Mouse (Mus musculus) kidney, adult 2 months (tissue): ENCODE measurements at regions not wholly inside any gene's neighbourhood (a gene's known extent, or its start where the extent isn't known, plus 50 kb on each side); places are given as distances from the start of the nearest gene placed in this dataset.
"Not testable (repeated sequence)": the region's sequence is repeated elsewhere in the genome, so short reads cannot be mapped to it uniquely, and the experiment has no call there.

ENCODE experiments used
- DNase-seq: peaks from one replicate; pipeline ENCODE4 v3.0.0; 2021
- H3K27ac ChIP-seq: fragments of 200-500 bp; 2 replicates; pipeline ENCODE4 v1.5.1; 2012; ENCODE audit warnings: low read depth, low read length, control low read depth, inconsistent platforms; ENCODE audit not compliant: insufficient read depth
- H3K27me3 ChIP-seq: fragments of 200-500 bp; replicated peaks from 2 replicates; pipeline ENCODE4 v1.6.1; 2012; ENCODE audit warnings: mild to moderate bottlenecking, moderate library complexity, low read length, inconsistent platforms; ENCODE audit not compliant: control insufficient read depth, insufficient read depth
- H3K36me3 ChIP-seq: fragments of 200-500 bp; 2 replicates; pipeline ENCODE4 v1.6.1; 2012; ENCODE audit warnings: mild to moderate bottlenecking, moderate library complexity, low read length, inconsistent platforms; ENCODE audit not compliant: control insufficient read depth, insufficient read depth
- H3K4me1 ChIP-seq: fragments of 200-500 bp; 2 replicates; pipeline ENCODE4 v1.6.1; 2011; ENCODE audit warnings: low read length; ENCODE audit not compliant: control insufficient read depth, insufficient read depth
- H3K4me3 ChIP-seq: fragments of 200-500 bp; 2 replicates; pipeline ENCODE4 v1.5.1; 2011; ENCODE audit warnings: mild to moderate bottlenecking, low read depth, low read length, control low read depth; ENCODE audit not compliant: insufficient read depth
- CTCF ChIP-seq: fragments of 200-500 bp; conservative IDR thresholded peaks from 2 replicates; pipeline ENCODE4 v1.5.1; 2011; ENCODE audit warnings: low read depth, mild to moderate bottlenecking, control low read depth, low read length, moderate library complexity, mixed read lengths; ENCODE audit not compliant: insufficient read depth, insufficient read length
- POLR2A ChIP-seq: fragments of 200-500 bp; IDR thresholded peaks from one replicate; pipeline ENCODE4 v1.6.1; 2011; ENCODE audit warnings: low read depth, low read length, control low read depth
- WGBS: fragments of 180-500 bp; shearing (Covaris S2); methylation state at CpG from one replicate; pipeline ENCODE4 v1.1.7; 2018; 5-methylcytosine and 5-hydroxymethylcytosine counted together

DNA sequence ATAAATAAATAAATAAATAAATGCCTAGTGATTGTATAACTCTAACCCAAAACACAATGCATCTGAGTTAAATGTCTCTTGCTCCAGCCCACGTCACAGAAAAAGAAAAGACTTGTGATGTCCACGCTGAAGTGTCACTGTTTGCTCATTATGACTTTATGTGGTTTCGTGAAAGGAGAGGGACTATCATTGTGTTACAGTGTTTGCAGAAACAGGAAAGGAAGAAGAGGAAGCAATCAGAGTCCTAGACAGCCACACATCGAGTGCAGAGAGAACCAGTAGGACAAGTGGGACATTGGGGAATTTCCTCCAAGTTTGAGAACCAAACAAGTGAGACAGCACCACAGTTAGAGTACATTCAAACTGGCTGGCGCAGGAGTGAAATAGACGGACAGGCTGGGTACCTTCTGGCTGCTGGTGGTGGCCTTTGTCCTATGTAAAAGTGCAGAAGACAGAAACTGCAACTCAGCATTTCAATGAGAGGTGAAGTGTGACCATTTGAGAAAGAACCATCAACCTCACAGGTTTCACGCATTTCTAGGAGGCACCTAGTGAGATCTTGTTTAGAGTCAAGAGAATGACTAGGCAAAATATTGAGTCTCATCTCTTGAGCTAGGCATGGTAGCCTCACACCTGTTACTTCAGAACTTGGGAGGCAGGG, 59.6 kb downstream of the Fasl start:
- no peaks in the 10 kb centered on the region for H3K27me3 ChIP-seq
- no peak overlapping the region for H3K27ac ChIP-seq
- peak; percentile 47 for DNase-seq
- TF ChIP-seq POLR2A (no peak), CTCF (no peak)
- H3K36me3 ChIP-seq, result no peaks in the 10 kb centered on the region
- H3K4me1 ChIP-seq, result no peaks in the 10 kb centered on the region
- no peak overlapping the region for H3K4me3 ChIP-seq
- 67% methylated on average over 7 of the region's 7 CpGs for WGBS

GRCm38 (mm10) chr1:161727357-161727756, 60.9 kb downstream of the Fasl start:
- H3K36me3 ChIP-seq, H3K4me1 ChIP-seq, H3K27me3 ChIP-seq, H3K27ac ChIP-seq, H3K4me3 ChIP-seq, DNase-seq: not testable (repeated sequence)
- 84% methylated on average over 16 of the region's 27 CpGs for WGBS

DNA sequence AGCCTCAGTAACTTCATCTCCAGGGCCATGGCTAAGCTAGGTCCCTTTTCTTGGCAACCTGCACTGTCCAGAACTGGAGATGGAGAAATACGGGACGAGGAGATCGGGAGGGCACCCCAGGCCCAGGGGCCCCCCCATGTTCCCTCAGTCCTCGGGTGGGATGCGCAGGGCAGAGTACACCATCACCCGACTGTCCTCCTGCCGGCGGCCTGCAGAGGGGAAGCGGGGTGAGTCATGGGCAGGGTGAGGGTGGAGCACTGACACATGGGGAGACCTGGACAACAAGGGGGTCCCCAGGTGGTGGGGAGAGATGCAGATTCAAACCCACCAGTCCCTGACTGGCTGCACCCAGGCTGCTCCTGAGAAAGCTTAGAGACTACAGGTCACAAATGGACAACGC, 62.2 kb downstream of the Fasl start:
- not testable (repeated sequence) for H3K4me3 ChIP-seq, H3K27ac ChIP-seq, H3K27me3 ChIP-seq, DNase-seq, H3K4me1 ChIP-seq, H3K36me3 ChIP-seq
- WGBS, result 89% methylated on average over 1 of the region's 10 CpGs

DNA sequence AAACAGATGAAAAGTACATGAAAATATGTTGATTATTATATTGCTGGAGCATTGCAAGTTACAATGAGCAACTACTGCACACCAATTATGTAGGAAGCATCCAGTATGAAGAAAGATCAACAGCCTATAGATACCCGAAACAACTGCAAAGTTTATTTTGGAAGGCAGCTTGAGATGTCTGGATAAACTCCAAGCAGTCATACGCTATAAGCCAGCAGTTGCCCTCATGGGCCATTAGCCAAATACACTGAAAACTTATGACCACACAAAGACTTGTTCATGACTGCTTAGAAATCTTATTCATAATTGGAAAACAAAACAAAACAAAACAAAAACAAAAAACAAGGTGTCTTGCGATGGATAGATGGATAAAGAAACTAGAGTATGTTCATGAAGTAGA, 68.4 kb downstream of the Fasl start:
- Histone ChIP-seq H3K4me3 (no peak overlapping the region), H3K36me3 (no peaks in the 10 kb centered on the region), H3K27me3 (no peaks in the 10 kb centered on the region), H3K4me1 (no peaks in the 10 kb centered on the region), H3K27ac (no peak overlapping the region)
- DNase-seq, result no peak
- TF ChIP-seq CTCF (no peak), POLR2A (no peak)
- 63% methylated on average over 3 of the region's 3 CpGs for WGBS

- no peak for DNase-seq
- Histone ChIP-seq H3K4me3 (no peak overlapping the region), H3K4me1 (no peaks in the 10 kb centered on the region), H3K27ac (no peak overlapping the region), H3K36me3 (no peaks in the 10 kb centered on the region), H3K27me3 (no peaks in the 10 kb centered on the region)
- no peak for TF ChIP-seq CTCF
- no peak for TF ChIP-seq POLR2A
- 39% methylated on average over 5 of the region's 5 CpGs for WGBS
Observed at GRCm38 (mm10) chr1:161718254-161718653, 70.0 kb downstream of the Fasl start.

GRCm38 (mm10) chr1:161712918-161713317, 75.4 kb downstream of the Fasl start:
- TF ChIP-seq CTCF (peak; percentile 42; the same call in 1 of the 2 replicates), POLR2A (no peak)
- H3K4me3 ChIP-seq, result no peak overlapping the region
- no peaks in the 10 kb centered on the region for H3K36me3 ChIP-seq
- WGBS, result 14% methylated on average over 10 of the region's 10 CpGs
- DNase-seq, result peak; percentile 69
- H3K4me1 ChIP-seq, result 0 out of 2 replicates have a peak, but pooled peaks cover 2% of the 10 kb centered on the region
- no peaks in the 10 kb centered on the region for H3K27me3 ChIP-seq
- H3K27ac ChIP-seq, result no peak overlapping the region

GRCm38 (mm10) chr1:161712283-161712682, 76.0 kb downstream of the Fasl start:
- no peaks in the 10 kb centered on the region for H3K36me3 ChIP-seq
- TF ChIP-seq CTCF (no peak), POLR2A (no peak)
- no peak overlapping the region for H3K27ac ChIP-seq
- WGBS, result 15% methylated on average over 3 of the region's 3 CpGs
- no peak overlapping the region for H3K4me3 ChIP-seq
- H3K4me1 ChIP-seq, result 0 out of 2 replicates have a peak, but pooled peaks cover 2% of the 10 kb centered on the region
- no peaks in the 10 kb centered on the region for H3K27me3 ChIP-seq
- no peak for DNase-seq

- H3K4me3 ChIP-seq, result no peak overlapping the region
- no peaks in the 10 kb centered on the region for H3K4me1 ChIP-seq
- H3K36me3 ChIP-seq, result no peaks in the 10 kb centered on the region
- no peak for DNase-seq
- no peak overlapping the region for H3K27ac ChIP-seq
- TF ChIP-seq POLR2A (no peak), CTCF (no peak)
- H3K27me3 ChIP-seq, result no peaks in the 10 kb centered on the region
- 64% methylated on average over 3 of the region's 3 CpGs for WGBS
Observed at GRCm38 (mm10) chr1:161707049-161707448, 81.2 kb downstream of the Fasl start.
